ENCODE assay signal across 11 mouse cellular contexts in genomic region chr6:99203231-99203630, GRCm38 (mm10).
DNase-seq lines count a peak whose midpoint lies in the region; ATAC-seq and TF ChIP-seq lines count a peak whose summit lies in the region.
"Had no signal": no experiment of that assay in that cellular context is flagged by ENCODE, and none has a peak within 500 bp of the region (broad histone marks: within the 10 kb centered on the region; RNA-seq: fewer than 3 reads in every experiment).

No protein-coding gene starts in this region.

- H3K27ac ChIP-seq in liver, embryonic 12.5 days: no peak overlapping the region
- no peak overlapping the region for H3K27ac ChIP-seq in liver, postnatal 0 days (ENCODE audit: low read depth)
- H3K27ac ChIP-seq in embryonic facial prominence, embryonic 11.5 days (replicated peaks; ENCODE audit: low read depth, low read length): no peak overlapping the region
- no peak overlapping the region for H3K27ac ChIP-seq in intestine, embryonic 15.5 days
- H3K27ac ChIP-seq in neural tube, embryonic 14.5 days (ENCODE audit: low read depth, low read length): no peak overlapping the region
- H3K27ac ChIP-seq: gastrocnemius, adult 2 months had no signal

- TF ChIP-seq CTCF in liver, postnatal 0 days (IDR thresholded peaks at IDR 0.05; ENCODE audit: low read depth): no peak

- ATAC-seq in liver, embryonic 12.5 days: no peak; the same call in 1 of the 2 replicates
- no peak for ATAC-seq in liver, postnatal 0 days
- no peak; the same call in 1 of the 2 replicates for ATAC-seq in embryonic facial prominence, embryonic 11.5 days (replicated peaks; ENCODE audit: insufficient number of reproducible peaks, low FRiP score, low TSS enrichment, low read depth)
- ATAC-seq in intestine, embryonic 15.5 days: no peak
- no peak for ATAC-seq in neural tube, embryonic 14.5 days (ENCODE audit: low read depth)

- no peak overlapping the region for H3K4me3 ChIP-seq in liver, embryonic 12.5 days
- no peak overlapping the region for H3K4me3 ChIP-seq in liver, postnatal 0 days (ENCODE audit: low read depth, low read length)
- no peak overlapping the region for H3K4me3 ChIP-seq in embryonic facial prominence, embryonic 11.5 days (ENCODE audit: low read depth, low read length)
- H3K4me3 ChIP-seq in intestine, embryonic 15.5 days (replicated peaks): peak overlapping the region; percentile 18; the same call in 1 of the 2 replicates
- no peak overlapping the region for H3K4me3 ChIP-seq in neural tube, embryonic 14.5 days (ENCODE audit: low read depth, low read length)
- H3K4me3 ChIP-seq: myocyte had no signal

- no peaks in the 10 kb centered on the region for H3K9me3 ChIP-seq in liver, embryonic 12.5 days (replicated peaks)
- no peaks in the 10 kb centered on the region for H3K9me3 ChIP-seq in liver, postnatal 0 days (ENCODE audit: low read length)
- H3K9me3 ChIP-seq in embryonic facial prominence, embryonic 11.5 days (replicated peaks; ENCODE audit: control insufficient read depth, low read length): no peaks in the 10 kb centered on the region
- H3K9me3 ChIP-seq in intestine, embryonic 15.5 days: no peaks in the 10 kb centered on the region
- H3K9me3 ChIP-seq in neural tube, embryonic 14.5 days (ENCODE audit: control insufficient read depth, low read length): no peaks in the 10 kb centered on the region

- WGBS in liver, embryonic 12.5 days (ENCODE audit: insufficient replicate concordance): 32% methylated on average over 11 of the region's 11 CpGs
- 61% methylated on average over 11 of the region's 11 CpGs for WGBS in liver, postnatal 0 days (ENCODE audit: insufficient replicate concordance)
- 19% methylated on average over 11 of the region's 11 CpGs for WGBS in embryonic facial prominence, embryonic 11.5 days
- 27% methylated on average over 11 of the region's 11 CpGs for WGBS in intestine, embryonic 15.5 days
- 26% methylated on average over 11 of the region's 11 CpGs for WGBS in neural tube, embryonic 14.5 days

- H3K27me3 ChIP-seq in liver, embryonic 12.5 days (replicated peaks): 0 out of 2 replicates have a peak, but pooled peaks cover 5% of the 10 kb centered on the region
- no peaks in the 10 kb centered on the region for H3K27me3 ChIP-seq in liver, postnatal 0 days (ENCODE audit: insufficient read depth, low read length)
- no peaks in the 10 kb centered on the region for H3K27me3 ChIP-seq in embryonic facial prominence, embryonic 11.5 days (ENCODE audit: control insufficient read depth, insufficient read depth, low read length)
- no peaks in the 10 kb centered on the region for H3K27me3 ChIP-seq in intestine, embryonic 15.5 days (replicated peaks)
- H3K27me3 ChIP-seq in neural tube, embryonic 14.5 days (ENCODE audit: control insufficient read depth, insufficient read depth, low read length): no peaks in the 10 kb centered on the region

- no peak for DNase-seq in liver, postnatal 0 days
- peak; percentile 9 for DNase-seq in embryonic facial prominence, embryonic 11.5 days (ENCODE audit: low spot score)
- no peak for DNase-seq in gastrocnemius, postnatal 25 days
- no peak for DNase-seq in adrenal gland, adult (ENCODE audit: inconsistent age in 2 of 2, low spot score in 1 of 2)
- DNase-seq in spleen, adult 18-20 months: no peak
- DNase-seq: gastrocnemius, adult 2 months; layer of hippocampus, postnatal 36 days had no signal

- no peaks in the 10 kb centered on the region for H3K36me3 ChIP-seq in liver, embryonic 12.5 days
- H3K36me3 ChIP-seq in liver, postnatal 0 days (replicated peaks; ENCODE audit: insufficient read depth, low read length): no peaks in the 10 kb centered on the region
- no peaks in the 10 kb centered on the region for H3K36me3 ChIP-seq in embryonic facial prominence, embryonic 11.5 days (replicated peaks; ENCODE audit: control insufficient read depth, insufficient read depth, low read depth, low read length)
- H3K36me3 ChIP-seq in intestine, embryonic 15.5 days: no peaks in the 10 kb centered on the region
- H3K36me3 ChIP-seq in neural tube, embryonic 14.5 days (ENCODE audit: control insufficient read depth, insufficient read depth, low read length): no peaks in the 10 kb centered on the region

- no peak for TF ChIP-seq EP300 in liver, postnatal 0 days (IDR thresholded peaks at IDR 0.05; ENCODE audit: low read depth)

- H3K4me2 ChIP-seq in liver, embryonic 12.5 days: peak overlapping the region; percentile 22
- no peak overlapping the region for H3K4me2 ChIP-seq in liver, postnatal 0 days (ENCODE audit: low read depth, low read length)
- H3K4me2 ChIP-seq in embryonic facial prominence, embryonic 11.5 days (ENCODE audit: low read depth, low read length): peak overlapping the region; percentile 1; the same call in 1 of the 2 replicates
- H3K4me2 ChIP-seq in intestine, embryonic 15.5 days (replicated peaks): peak overlapping the region; percentile 51
- H3K4me2 ChIP-seq in neural tube, embryonic 14.5 days (ENCODE audit: low read depth, low read length): peak overlapping the region; percentile 18; the same call in 1 of the 2 replicates

- H3K4me1 ChIP-seq in liver, embryonic 12.5 days: peaks cover 66% of the 10 kb centered on the region
- H3K4me1 ChIP-seq in liver, postnatal 0 days (ENCODE audit: insufficient read depth): peaks cover 45% of the 10 kb centered on the region
- H3K4me1 ChIP-seq in embryonic facial prominence, embryonic 11.5 days (ENCODE audit: control insufficient read depth, insufficient read depth, low read length): peaks cover 19% of the 10 kb centered on the region
- peaks cover 49% of the 10 kb centered on the region for H3K4me1 ChIP-seq in intestine, embryonic 15.5 days (replicated peaks)
- H3K4me1 ChIP-seq in neural tube, embryonic 14.5 days (ENCODE audit: control insufficient read depth, insufficient read depth, low read length): peaks cover 40% of the 10 kb centered on the region

- no peak overlapping the region for H3K9ac ChIP-seq in liver, embryonic 12.5 days
- no peak overlapping the region for H3K9ac ChIP-seq in liver, postnatal 0 days (replicated peaks)
- H3K9ac ChIP-seq in embryonic facial prominence, embryonic 11.5 days (replicated peaks; ENCODE audit: low read length): no peak overlapping the region
- peak overlapping the region; percentile 8; the same call in 1 of the 2 replicates for H3K9ac ChIP-seq in intestine, embryonic 15.5 days
- H3K9ac ChIP-seq in neural tube, embryonic 14.5 days (replicated peaks; ENCODE audit: low read depth, low read length): no peak overlapping the region
